Mouse (Mus musculus) cerebellum, postnatal 10 days (tissue): ENCODE data around the gene Gm20662.

ENCODE experiments used
- DNase-seq, 2 experiments: peaks; one replicate each; pipeline ENCODE4 v3.0.0; 2021; ENCODE audit warnings: mixed read lengths in 2 of 2

The Gm20662 gene

DNA sequence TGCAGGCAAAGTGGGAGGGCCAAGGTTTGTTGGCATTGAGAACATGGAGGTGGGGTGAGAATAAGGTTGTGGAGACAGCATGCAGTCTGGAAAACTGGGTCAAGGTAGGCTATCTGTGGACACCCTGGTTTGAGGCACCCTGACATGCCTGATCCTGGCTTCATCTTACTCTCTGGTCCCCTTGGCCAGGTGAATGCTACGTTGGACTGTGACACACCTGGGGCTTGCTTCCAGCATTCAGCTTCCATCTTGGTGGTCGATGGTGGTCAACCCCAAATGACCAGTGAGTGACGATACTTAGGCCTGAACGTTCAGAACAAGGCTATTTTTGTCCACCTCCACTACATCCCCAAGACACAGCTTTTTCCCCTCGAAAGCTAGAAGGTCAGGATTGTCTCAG, at the start of gene Gm20662:
Gm20662 (plus strand) TSS at position 301 of the 400 bp plus-strand sequence.
- no peak for DNase-seq

DNA sequence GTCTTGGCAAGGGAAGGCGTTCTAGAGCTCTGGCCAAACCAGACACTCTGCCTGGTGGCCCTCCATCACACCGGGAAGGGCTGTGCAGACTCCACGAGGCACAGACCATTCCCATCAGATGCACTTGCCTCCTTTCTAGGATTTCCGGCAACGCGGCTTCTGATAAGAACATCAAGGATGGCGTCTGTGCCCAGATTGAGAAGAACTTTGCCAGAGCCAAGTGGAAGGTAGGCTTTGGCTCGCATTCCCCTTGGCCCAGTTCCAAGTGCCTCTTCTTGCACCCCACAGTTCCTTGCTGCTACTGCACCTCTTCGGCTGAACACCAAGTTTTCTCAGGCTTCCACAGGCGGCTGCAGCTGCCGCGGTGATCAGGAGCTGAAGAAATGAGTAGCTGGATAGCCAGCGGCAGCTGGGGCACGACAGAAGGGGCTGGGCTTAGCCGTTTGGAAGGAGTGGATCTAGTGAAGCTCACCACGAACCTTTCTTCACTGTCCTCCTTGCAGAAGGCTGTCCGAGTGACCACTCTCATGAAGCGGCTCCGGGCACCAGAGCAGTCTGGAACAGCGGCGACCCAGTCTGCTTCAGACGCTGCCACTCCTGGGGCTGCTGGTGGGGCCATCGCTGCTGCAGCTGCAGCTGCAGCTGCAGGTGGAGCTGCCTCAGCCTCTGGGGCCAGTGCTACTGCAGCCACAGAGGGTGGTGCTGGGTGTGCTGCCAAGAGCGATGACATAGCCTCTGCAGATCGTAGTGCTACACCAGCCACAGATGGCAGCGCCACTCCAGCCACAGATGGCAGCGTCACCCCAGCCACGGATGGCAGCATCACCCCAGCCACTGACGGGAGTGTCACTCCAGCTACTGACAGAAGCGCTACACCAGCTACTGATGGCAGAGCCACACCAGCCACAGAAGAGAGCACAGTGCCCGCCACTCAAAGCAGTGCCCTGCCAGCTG, 48.6 kb upstream of the Gm20662 start:
- peak; percentile 77 to 79 for DNase-seq

DNA sequence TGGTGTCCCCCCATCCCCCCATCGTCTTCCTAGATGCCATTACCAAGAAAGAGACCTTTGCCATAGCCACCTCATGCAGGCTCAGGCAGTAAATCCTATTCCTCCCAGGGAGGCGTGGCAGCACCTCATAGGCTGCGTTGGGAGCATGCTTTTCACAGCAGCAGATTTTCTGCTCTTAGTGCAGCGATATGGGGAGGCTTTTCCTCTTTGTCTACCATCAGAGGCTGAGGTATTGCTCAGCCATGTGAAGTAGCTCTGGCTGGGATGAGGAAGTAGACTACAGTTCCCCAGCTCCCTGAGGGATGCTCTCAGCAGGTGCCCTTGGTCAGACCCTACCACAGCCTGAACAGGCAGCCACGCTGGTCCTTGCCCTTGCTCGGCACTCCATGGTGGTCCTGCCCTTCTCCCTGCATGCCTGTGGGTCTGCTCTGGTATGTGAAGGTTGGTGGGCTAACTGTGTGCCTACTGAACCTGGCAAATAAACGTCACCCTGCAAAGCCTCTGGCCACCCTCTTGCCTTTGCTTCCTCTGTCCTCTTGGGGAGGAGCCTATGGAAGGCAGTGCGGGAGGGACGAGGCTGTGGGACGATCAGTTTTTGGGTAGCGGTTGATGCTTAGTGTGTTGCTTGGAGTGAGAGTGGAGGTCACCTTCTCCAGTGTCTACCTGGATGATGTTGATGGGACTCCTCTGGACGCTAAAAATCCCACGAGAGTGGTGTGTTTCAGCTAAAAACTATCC, 46.8 kb upstream of the Gm20662 start:
- no peak for DNase-seq

DNA sequence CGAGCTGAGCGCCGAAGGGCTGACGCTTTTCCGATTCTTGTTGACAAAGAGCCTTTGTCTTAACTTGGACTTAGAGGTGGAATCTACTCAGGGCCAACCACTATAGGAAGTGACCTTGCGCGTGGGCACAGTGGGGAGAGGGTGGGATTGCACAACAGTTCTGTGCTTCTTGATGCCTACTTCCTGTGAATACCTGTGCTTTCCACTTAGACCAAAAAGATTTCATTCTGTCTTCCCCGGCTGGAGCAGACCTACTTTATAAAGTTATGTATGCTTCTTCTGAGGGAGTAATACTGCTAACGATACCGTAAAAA, 46.3 kb upstream of the Gm20662 start, which contains the start of gene Traip:
Traip (plus strand) TSS at position 215 of the 314 bp plus-strand sequence.
- DNase-seq: no peak

DNA sequence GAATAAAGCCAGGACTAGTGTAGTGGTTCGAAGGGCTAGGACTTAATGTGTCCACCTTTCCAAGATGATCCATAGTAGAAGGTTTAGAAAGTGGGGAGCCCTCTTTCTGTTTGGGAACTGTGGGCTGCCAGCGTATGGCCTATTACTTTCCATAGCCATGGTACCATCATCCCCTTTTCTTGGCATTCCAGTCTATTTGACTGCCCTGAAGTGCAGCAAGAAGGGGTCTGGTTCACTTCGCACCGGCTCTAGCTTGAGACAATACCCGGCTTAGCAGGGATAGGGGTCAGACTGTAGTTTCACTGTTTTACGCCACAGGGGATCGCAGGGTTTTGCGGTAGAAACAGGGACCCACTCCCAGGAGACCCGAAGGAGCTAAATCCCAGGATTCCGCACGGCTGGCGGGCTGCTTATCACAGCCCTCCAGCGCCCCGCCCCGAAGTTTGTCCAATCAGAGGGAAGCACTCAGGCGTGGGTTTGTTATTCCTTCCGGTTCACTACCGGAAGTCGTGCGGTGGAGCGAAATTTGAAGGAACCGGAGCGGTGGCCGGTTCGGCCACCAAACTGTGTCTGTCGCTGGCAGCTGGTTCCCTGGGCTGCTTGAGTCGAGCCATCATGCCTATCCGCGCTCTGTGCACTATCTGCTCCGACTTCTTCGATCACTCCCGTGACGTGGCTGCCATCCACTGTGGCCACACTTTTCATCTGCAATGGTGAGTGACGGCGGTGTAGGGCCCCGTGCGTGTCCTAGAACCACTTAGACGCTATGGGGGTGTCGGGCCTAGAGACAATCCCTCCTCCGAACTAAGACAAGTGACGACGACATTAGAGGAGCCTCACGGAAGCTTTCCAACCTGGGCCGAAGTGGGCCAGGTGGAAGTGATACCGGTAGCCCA, 45.4 kb upstream of the Gm20662 start:
- peak; percentile 96 to 97 for DNase-seq

DNA sequence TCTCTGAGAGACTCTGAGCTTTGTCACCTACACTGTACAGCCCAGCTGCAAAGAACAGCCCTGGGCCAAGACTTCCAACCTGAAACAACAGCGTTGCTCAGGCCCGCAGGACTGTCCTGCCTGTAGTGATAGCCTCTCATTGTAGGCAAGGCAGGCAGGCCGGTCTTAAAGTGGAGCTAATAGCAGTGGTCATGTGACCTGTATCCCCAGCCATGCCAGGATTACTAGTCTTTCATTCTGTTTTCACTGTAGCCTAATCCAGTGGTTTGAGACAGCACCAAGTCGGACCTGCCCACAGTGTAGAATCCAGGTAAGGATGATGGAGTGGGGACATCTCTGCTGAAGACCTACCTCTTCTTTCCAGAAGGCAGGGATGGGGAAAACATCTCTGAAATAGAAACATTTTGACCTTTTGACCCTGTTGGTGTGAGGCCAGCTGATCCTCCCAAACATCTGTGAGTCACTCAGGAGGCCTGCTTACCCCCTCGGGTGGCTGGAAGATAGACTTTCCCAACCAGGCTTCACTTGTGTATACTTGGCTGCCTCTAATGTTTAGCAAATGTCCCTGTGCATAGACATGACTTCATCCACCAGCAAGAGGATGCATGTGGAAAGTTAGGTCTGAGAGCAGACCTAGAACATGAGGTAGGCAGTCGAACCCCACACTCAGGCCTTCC, 40.4 kb upstream of the Gm20662 start:
- DNase-seq: no peak

DNA sequence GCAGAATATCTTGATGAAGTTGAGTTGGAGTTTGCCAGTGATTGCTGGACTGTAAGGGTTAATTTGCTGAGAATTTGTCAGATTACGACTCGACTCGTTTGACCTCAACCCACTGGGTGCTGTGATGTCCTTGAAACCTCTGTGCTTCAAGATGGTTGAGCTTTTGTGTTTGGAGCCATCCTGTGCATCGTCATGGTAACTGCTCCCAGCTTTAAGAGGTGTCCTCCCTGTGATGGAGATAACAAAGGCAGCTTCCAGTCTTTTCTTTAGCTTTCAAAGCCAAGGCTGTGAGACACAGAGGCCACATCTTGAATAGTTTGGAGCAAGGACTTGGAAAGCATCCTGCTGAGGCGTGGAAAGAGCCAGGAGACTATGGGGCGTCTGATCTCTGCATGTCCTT, 39.0 kb upstream of the Gm20662 start:
- no peak for DNase-seq

DNA sequence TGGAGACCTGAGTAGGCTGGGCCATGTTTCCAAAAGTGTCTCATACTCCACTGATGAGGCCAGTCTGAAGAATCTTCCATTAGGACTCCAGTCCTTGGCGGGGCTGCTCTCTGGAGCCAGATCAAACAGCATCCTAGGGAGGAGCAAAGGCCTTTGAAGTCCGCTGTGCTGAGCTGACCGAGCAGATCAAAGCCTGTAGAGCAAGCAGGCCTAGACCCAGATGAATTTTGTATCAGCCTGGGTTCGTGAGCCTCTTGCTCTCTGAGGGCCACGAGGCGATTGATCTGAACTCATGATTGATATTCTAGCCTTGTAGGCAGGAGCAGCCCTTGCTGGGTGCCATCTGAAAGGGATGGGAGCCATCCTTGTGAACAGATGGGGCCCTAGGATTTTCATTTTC, 36.3 kb upstream of the Gm20662 start:
- DNase-seq: no peak

DNA sequence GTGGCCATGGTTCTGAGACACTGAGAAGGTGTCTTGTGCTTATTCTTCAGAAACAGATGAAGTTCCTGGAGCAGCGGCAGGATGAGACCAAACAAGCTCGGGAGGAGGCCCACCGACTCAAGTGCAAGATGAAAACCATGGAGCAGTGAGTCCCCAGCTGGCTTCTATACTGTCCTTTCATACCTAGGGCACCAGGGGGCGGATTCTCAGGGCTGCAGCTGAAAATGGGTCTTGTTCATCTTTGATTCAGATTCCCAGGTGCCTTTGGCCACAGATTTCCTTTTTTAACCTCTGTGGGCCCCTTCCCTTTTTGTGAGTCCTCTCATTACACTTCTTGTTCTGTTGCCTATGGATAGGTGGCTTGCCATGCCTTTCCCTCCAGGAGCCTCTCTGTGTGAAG, 35.2 kb upstream of the Gm20662 start:
- DNase-seq: no peak

DNA sequence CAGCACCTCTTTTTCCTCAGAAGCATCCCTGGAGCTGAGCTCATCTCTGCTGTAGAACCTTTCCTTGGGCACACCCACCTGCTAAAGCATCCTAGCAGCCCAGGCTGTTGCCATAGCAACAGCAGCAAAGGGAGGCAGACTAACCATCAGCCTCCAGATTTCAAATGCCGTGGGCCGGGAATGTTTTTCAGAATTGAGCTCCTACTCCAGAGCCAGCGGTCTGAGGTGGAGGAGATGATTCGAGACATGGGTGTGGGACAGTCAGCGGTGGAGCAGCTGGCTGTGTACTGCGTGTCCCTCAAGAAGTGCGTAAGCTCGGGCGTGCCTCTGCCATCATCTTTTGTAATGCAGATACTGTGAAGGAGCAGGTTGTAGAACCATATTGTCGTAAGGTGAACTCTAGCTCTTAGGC, 34.8 kb upstream of the Gm20662 start:
- DNase-seq: peak in 1 of 2 experiments; percentile 26

DNA sequence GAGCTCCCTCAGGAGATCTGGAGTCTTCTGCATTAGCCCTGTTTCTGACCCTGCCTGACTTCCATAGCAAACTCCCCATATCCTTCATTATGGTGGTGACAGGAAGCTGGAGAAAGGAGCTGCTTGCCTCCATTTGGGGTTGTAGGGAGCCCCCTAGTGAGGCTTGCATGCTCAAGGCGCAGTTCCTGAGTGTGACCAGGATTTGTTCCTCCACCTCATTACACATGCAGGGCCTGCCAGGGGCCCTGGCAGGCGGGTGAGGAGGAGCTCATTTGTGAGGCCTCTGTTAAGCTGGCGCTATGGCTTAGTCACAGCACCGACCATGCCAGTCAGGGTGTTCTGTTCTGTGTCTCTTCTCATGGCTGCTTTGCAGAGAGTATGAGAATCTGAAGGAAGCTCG, 34.3 kb upstream of the Gm20662 start:
- DNase-seq: peak; percentile 35 to 53

DNA sequence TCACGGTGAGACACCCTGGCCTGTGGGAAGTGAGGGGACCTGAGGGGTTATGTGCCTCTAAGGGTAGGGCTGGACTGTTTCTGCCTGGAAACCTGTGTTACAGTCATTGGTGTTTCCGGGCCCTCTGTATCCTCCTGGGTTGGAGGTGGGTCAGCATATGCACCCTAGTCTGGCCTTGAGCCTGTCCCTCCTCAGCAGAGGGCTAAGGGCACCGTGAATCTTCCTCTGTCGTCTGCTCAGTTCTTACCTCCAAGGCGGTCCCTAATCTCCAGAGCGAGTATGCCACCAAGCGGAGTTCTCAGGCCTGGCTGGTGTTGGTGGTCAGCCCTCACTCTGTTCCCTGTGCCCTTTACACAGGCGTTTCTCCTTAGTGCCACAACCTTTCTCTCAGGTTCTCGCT, 33.2 kb upstream of the Gm20662 start:
- DNase-seq: no peak

DNA sequence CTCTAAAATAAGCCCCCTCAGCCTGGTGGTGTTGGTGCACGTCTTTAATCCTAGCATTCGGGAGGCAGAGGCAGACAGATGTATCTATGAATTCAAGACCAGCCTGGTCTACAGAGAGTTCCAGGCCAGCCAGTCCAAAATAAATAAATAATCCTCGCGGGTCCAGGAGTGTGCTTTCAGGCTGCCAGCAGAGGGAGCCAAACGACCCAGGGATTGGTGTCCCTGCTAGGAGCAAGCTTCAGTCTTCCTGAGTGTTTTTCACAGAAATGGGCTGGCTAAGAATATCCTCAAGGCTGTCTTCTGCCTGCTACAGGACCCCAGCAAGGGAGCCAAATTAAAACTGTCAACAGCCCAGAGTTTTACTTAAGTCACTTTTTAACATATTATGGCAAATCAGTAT, 32.4 kb upstream of the Gm20662 start:
- DNase-seq: peak; percentile 92 to 93

DNA sequence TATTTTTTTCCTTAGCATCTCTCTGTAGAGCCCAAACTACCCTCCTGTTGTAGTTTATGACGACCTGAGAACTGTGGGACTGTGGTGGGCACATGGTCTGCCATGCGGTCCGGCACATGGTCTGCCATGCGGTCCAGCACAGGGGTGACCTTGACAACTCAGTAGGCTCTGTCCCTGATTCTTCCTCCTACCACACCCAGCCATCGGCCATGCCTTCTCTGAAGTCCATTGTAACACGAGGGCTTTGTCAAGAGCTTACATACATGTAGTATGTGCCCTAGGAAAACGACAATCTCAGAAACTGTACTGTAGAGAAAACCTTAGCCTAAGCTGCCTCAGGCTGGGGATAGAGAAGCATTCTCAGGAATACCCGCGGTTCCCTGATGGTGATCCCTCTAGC, 31.5 kb upstream of the Gm20662 start:
- no peak for DNase-seq

DNA sequence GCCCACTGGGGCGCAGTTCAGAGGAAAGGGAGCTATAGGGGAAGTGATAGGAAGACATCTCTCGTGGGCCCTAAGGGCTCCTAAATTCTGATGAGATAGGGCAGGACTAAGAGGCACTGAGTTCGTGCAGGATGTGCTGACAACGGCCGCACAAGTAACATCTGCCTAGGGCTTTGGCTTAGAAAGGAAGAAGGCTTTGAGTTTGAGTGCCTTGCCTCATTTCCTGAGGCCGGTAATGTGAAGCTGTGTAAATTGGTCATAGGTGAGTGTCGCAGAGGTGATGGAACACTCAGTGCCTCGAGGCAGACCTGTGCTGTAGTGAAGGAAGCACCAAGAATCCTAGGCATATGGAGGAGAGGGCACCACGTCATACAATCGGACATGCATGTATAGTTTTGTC, 29.5 kb upstream of the Gm20662 start:
- DNase-seq: no peak

DNA sequence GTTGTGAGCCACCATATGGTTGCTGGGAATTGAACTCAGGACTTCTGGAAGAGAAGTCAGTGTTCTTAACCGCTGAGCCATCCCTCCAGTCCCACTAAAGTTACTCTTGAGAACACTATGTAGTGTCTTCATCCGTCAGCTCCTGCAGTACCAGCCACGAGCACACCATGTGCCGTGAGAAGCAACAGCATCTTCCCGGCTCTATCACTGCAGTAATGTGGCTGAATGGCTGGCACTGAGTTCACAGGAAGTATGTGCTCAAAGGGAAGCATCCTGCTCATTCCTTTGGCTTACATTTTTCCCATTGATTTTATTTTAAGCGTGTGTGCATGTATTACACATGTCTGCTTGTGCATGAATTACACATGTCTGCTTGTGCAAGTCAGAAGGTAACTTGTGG, 28.7 kb upstream of the Gm20662 start:
- no peak for DNase-seq

DNA sequence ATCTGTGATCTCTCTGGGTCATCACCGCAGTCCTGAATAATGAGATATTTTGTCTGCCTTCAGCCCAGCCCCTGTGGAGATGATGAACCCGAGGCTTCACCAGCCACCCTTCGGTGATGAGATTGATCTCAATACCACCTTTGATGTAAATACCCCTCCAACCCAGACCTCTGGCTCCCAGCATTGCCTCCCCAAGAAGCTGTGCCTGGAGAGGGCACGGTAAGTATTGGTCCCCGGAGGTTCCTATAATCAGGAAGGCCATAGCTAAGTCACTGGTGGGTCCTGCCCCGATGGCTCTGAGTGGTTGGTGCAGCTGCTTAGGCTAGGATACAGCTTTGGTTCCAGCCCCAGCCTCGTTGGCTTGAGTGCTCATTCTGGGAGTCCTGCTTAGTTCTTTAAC, 27.6 kb upstream of the Gm20662 start:
- DNase-seq: no peak

DNA sequence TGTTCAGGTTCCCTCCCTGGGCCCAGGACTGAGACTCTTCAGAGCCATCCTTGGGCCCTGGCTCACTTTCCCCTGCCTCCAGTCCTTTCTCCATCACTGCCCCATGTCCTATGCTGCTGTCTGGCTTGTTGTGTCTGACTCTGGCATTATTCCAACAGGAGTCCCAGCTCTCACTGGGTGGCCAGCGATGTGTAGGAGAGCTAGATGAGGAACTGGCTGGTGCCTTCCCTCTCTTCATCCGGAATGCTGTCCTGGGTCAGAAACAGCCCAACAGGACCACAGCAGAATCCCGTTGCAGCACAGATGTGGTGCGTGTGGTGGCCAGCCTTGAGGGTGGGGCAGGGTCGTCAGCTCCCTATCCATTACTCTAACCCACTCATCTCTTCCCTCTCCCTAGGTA, 25.8 kb upstream of the Gm20662 start:
- no peak for DNase-seq

DNA sequence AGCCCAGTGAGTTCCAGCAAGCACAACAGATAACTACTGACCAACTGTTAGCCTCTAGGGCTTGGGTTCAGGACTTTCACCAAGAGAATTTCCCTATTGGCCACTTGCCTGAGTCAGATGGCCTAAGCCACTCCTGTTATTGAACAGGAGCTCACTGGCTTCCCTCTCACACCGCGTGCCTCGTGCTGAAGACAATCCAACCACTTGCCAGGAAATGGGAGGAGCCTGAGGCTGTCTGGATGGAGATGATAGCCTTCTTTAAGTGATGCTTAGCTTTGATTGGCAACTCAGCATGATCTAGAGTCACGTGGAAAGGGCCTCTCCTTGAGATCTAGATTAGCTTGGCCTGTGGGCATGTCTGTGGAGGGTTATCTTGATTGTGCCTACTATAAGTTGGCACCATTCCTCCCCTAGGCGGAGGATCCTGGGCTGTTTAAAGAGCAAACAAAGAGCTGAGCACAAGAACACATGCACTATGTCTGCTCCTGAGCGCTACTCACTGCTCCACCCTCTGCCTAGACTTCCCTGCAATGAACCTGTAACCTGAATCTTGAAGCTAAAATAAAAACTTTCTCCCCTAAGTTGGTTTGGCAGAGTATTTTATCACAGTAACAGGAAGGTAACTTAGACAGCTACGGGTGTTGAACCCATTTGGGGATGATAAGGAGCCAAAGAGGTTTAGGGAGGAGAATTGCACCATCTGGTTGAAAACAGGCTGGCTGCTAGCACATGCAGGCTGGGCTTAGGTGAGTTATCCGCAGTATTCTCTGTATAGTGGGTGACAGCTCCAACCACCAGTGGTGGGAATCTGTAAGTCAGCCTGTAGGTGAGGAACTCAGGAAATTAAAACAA, 24.2 kb upstream of the Gm20662 start:
- no peak for DNase-seq

DNA sequence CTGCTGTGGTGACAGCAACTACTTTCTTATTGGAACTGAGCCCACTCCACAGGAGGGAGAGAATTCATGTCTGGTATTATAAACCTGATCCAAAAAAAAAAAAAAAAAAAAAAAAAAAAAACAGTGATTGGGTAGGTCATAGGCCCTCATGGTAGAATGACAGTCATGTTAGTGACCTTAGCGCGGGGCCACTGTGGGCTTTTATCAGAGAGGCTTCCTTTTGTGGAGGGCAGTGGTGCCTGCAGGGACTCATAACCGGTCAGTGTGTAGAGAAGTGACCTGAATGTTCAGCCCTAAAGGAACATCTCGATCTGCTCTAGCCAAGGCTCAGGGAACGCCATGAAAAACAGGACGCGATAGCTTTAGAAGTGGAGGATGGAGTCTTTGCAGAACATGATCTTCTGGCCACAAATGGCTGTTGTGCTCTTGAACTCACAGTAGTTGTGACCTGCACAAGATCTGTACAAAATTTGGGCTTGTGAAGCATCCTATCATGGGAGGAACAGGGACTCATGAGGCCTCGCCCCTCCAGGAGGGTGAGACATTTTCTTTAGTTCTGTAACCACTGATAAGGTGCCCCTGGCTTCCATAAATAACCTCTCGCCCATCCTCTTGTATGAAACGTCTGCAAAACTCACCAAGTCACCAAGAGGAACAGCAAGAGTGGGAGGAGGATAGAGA, 21.5 kb upstream of the Gm20662 start:
- DNase-seq: no peak
